Mouse (Mus musculus) lung, adult 10 weeks (tissue): ENCODE data around the gene Dhx40. TPM values are rescaled to one million over a fixed set of nuclear protein-coding genes. Genes with fewer than 3 reads are reported as not detected.

Experiments used
- polyA plus RNA-seq: library from polyadenylated mRNA; stranded (reverse); fragments of 350-450 nt; fragmentation: Illumina TruSeq; extraction: RNeasy Lipid Tissue Mini Kit (QIAGEN cat#74804); gene quantifications from one replicate; pipeline ENCODE4 v1.2.3, GENCODE M21; 2014; ENCODE audit warnings: low read depth, low replicate concordance; ENCODE audit not compliant: insufficient read depth

Gene Dhx40
- polyA plus RNA-seq: 16.3 TPM

DNA sequence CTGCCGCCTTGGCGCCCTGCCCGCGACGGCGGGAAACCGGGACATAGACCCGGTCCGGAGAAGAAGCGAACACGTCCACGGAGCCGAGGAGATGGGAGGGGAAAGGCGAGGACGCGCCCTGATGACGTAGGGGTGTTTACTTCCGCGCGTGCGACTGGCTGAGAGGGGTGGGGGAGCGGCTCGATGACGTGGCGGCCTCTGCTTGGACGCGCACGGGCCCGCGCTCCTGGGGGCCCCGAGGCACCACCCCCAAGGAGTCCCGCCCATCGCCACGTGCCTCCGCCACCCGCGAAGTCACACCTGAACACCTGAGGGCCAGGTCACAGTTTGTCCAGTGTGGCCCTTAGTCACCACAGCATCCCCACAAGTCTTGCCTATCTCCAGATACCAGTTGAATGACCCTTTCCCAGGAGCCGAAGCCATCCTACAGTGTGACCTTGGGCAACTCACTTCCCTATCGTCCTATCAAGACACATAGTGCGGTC is at the start of gene Dhx40:
Gene Dhx40 (minus strand): TSS at position 242 of the 485 bp plus-strand sequence.

DNA sequence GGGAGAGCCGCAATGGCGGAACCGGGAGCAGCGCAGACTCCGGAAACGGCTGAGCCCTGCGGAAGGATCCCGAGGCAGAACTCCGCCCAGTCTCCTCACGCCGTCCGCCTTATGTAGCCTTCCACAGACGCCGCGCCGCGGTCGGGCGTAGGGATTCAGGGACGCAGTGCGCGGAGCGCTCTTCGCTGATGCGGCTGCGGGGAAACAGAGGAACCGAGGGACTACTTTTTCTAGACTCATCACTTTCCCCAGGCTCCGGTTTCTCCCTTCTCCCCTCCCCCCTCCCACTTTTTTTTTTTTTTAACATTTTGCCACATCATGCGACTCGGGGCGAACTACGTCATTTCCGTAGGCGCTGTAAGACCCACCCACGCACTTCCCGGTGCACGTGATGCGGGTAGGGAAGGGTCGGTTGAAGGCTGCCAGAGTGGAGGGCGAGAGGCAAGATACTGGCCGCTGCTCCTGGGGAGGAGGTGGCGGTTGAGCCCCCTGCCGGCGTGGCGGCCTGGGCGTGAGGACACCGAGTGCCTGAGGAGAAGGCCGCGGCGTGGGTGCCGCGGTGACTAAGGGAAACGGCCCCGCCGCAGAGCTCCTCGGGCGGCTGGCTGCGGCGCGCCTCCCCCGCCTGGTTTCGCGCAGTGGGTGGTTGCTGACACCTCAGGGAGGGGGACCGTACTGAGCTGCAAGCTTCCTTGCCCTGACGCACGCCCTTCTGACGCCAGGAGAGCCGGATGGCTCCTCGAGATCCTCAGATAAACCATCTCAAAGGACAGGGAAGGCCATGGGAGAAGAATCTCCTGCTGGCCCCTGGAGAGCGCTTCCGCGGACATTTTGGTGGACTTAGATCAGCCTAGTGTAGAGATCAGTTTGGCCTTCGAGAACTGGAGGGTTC is 49.8 kb downstream of the Dhx40 start, which contains the start of gene Cltc:
Gene Cltc (minus strand): TSS at position 86 of the 892 bp plus-strand sequence.

Other genes starting within 250 kb of the Dhx40 start
- gene Vmp1, start 123.9 kb downstream of the Dhx40 start, polyA plus RNA-seq: 95.0 TPM
- 7.4 TPM for gene Ptrh2, start 123.8 kb downstream of the Dhx40 start, polyA plus RNA-seq
- 77.9 TPM for gene Cltc, start 50.2 kb downstream of the Dhx40 start, polyA plus RNA-seq
- gene Ypel2, start 186.0 kb upstream of the Dhx40 start, polyA plus RNA-seq: 4.4 TPM